Mouse (Mus musculus) MEL-GATA-1-ER (cell line): Measurements from ENCODE around the gene Gm17027.
"Not testable (repeated sequence)": the region's sequence is repeated elsewhere in the genome, so short reads cannot be mapped to it uniquely, and the experiment has no call there.

Source experiments
- DNase-seq: peaks from one replicate; pipeline ENCODE4 v3.0.0-alpha.2; 2012; ENCODE audit warnings: low read depth; ENCODE audit errors: extremely low read depth

Gene Gm17027

GRCm38 (mm10) chr14:42162522-42162921, at the start of gene Gm17027:
Gm17027 (minus strand) TSS chr14:42162622.
- DNase-seq: not testable (repeated sequence)

- DNase-seq: not testable (repeated sequence)
Measured at GRCm38 (mm10) chr14:42190691-42191090, 28.3 kb upstream of the Gm17027 start, which contains the start of gene Gm3573. Gm3573 (minus strand) TSS chr14:42190791.

- not testable (repeated sequence) for DNase-seq
Measured at GRCm38 (mm10) chr14:42183936-42184335, 21.5 kb upstream of the Gm17027 start.

- DNase-seq: not testable (repeated sequence)
Measured at GRCm38 (mm10) chr14:42134571-42134970, 27.9 kb downstream of the Gm17027 start.

- DNase-seq: not testable (repeated sequence)
Measured at GRCm38 (mm10) chr14:42133806-42134205, 28.6 kb downstream of the Gm17027 start.

GRCm38 (mm10) chr14:42117269-42117668, 45.2 kb downstream of the Gm17027 start, which contains the start of gene Gm7951:
Gm7951 (minus strand) TSS chr14:42117369.
- DNase-seq: not testable (repeated sequence)
